Mouse (Mus musculus) forebrain, embryonic 12.5 days (tissue): Measurements from ENCODE around the gene Gm4491. TPM values are rescaled to one million over a fixed set of nuclear protein-coding genes. Genes with fewer than 3 reads are reported as not detected.

Source experiments
- ATAC-seq: fragments of 200-750 bp; cut with Nextera tagmentation; 2 replicates; pipeline ENCODE4 v1.8.0; 2017; ENCODE audit warnings: moderate TSS enrichment; ENCODE audit not compliant: low FRiP score
- H3K27ac ChIP-seq: fragments of 300-500 bp; sonication (generic); 2 replicates; pipeline ENCODE4 v1.5.1; 2016; ENCODE audit warnings: mild to moderate bottlenecking
- H3K27me3 ChIP-seq: fragments of 300-500 bp; sonication (generic); 2 replicates; pipeline ENCODE4 v1.6.1; 2016; ENCODE audit warnings: mild to moderate bottlenecking
- H3K36me3 ChIP-seq: fragments of 300-500 bp; sonication (generic); replicated peaks from 2 replicates; pipeline ENCODE4 v1.6.1; 2016; ENCODE audit warnings: mild to moderate bottlenecking
- H3K4me1 ChIP-seq: fragments of 300-500 bp; sonication (generic); 2 replicates; pipeline ENCODE4 v1.6.1; 2016
- H3K4me2 ChIP-seq: fragments of 300-500 bp; sonication (generic); 2 replicates; pipeline ENCODE4 v1.6.1; 2016; ENCODE audit warnings: mild to moderate bottlenecking, moderate library complexity
- H3K4me3 ChIP-seq: fragments of 300-500 bp; sonication (generic); replicated peaks from 2 replicates; pipeline ENCODE4 v1.5.1; 2016; ENCODE audit warnings: mild to moderate bottlenecking
- H3K9ac ChIP-seq: fragments of 300-500 bp; sonication (generic); 2 replicates; pipeline ENCODE4 v1.6.1; 2016; ENCODE audit warnings: mild to moderate bottlenecking
- H3K9me3 ChIP-seq: fragments of 300-500 bp; sonication (generic); 2 replicates; pipeline ENCODE4 v1.6.1; 2016
- WGBS: fragments of 180-500 bp; shearing (Covaris S2); methylation state at CpG from one replicate; pipeline ENCODE4 v1.1.7; 2016; 5-methylcytosine and 5-hydroxymethylcytosine counted together
- polyA plus RNA-seq: library from polyadenylated mRNA; unstranded; fragments of >200 nt; fragmentation: Nextera tagmentation; extraction: Ambion mirVana; gene quantifications from 2 replicates; pipeline ENCODE4 v1.2.1, GENCODE M21; 2016

Gm4491 gene
- polyA plus RNA-seq, 1 experiment from 2014 or later: not detected

GRCm38 (mm10) chr14:57105111-57105510 lies 10.6 kb downstream of the Gm4491 start:
- Histone ChIP-seq H3K27ac (no peak overlapping the region), H3K4me1 (peaks cover 17% of the 10 kb centered on the region), H3K4me3 (peak overlapping the region; percentile 60), H3K27me3 (peaks cover 72% of the 10 kb centered on the region), H3K9ac (no peak overlapping the region), H3K4me2 (peak overlapping the region; percentile 100), H3K9me3 (no peaks in the 10 kb centered on the region), H3K36me3 (no peaks in the 10 kb centered on the region)
- ATAC-seq: no peak
- WGBS: 14% methylated on average over 14 of the region's 14 CpGs

- Histone ChIP-seq H3K27me3 (peaks cover 72% of the 10 kb centered on the region), H3K36me3 (no peaks in the 10 kb centered on the region), H3K4me3 (peak within 1 kb of the TSS; percentile 60), H3K4me2 (peak within 1 kb of the TSS; percentile 100), H3K9me3 (no peaks in the 10 kb centered on the region), H3K27ac (no peak within 1 kb of the TSS), H3K4me1 (peaks cover 17% of the 10 kb centered on the region), H3K9ac (peak within 1 kb of the TSS; percentile 49)
- ATAC-seq: peak; percentile 55; the same call in 1 of the 2 replicates
- under 1% methylated on average over 99 of the region's 101 CpGs for WGBS
These were observed 11.3 kb downstream of the Gm4491 start, which contains the start of gene Gjb2 for GRCm38 (mm10) chr14:57104106-57105023. TSS of gene Gjb2 (minus strand) at chr14:57104702.

GRCm38 (mm10) chr14:57103711-57104105 lies 12.0 kb downstream of the Gm4491 start:
- H3K4me1 ChIP-seq: peaks cover 17% of the 10 kb centered on the region
- ATAC-seq: no peak
- no peaks in the 10 kb centered on the region for H3K9me3 ChIP-seq
- H3K27me3 ChIP-seq: peaks cover 72% of the 10 kb centered on the region
- peak overlapping the region; percentile 60 for H3K4me3 ChIP-seq
- H3K36me3 ChIP-seq: no peaks in the 10 kb centered on the region
- 1% methylated on average over 22 of the region's 22 CpGs for WGBS
- peak overlapping the region; percentile 49; the same call in 1 of the 2 replicates for H3K9ac ChIP-seq
- H3K4me2 ChIP-seq: peak overlapping the region; percentile 100
- no peak overlapping the region for H3K27ac ChIP-seq

- H3K9ac ChIP-seq: no peak overlapping the region
- WGBS: 47% methylated on average over 6 of the region's 6 CpGs
- no peak overlapping the region for H3K4me2 ChIP-seq
- peaks cover 69% of the 10 kb centered on the region for H3K27me3 ChIP-seq
- no peak overlapping the region for H3K27ac ChIP-seq
- H3K4me1 ChIP-seq: peaks cover 17% of the 10 kb centered on the region
- H3K4me3 ChIP-seq: no peak overlapping the region
- no peaks in the 10 kb centered on the region for H3K36me3 ChIP-seq
- no peak for ATAC-seq
- no peaks in the 10 kb centered on the region for H3K9me3 ChIP-seq
These were observed 12.6 kb downstream of the Gm4491 start for GRCm38 (mm10) chr14:57103121-57103520.

- Histone ChIP-seq H3K27me3 (peaks cover 54% of the 10 kb centered on the region), H3K9me3 (no peaks in the 10 kb centered on the region)
- WGBS: 91% methylated on average over 7 of the region's 7 CpGs
These were observed 14.1 kb downstream of the Gm4491 start for GRCm38 (mm10) chr14:57101623-57102022.

GRCm38 (mm10) chr14:57095855-57096254 lies 19.8 kb downstream of the Gm4491 start:
- H3K9ac ChIP-seq: no peak overlapping the region
- H3K4me1 ChIP-seq: no peaks in the 10 kb centered on the region
- H3K9me3 ChIP-seq: no peaks in the 10 kb centered on the region
- no peak for ATAC-seq
- no peaks in the 10 kb centered on the region for H3K36me3 ChIP-seq
- H3K27me3 ChIP-seq: peaks cover 3% of the 10 kb centered on the region; the same call in 1 of the 2 replicates
- no peak overlapping the region for H3K27ac ChIP-seq
- 72% methylated on average over 4 of the region's 4 CpGs for WGBS
- H3K4me2 ChIP-seq: no peak overlapping the region
- H3K4me3 ChIP-seq: no peak overlapping the region

More at GRCm38 (mm10) chr14:57101623-57102022, 14.1 kb downstream of the Gm4491 start:
- Histone ChIP-seq H3K4me2 (no peak overlapping the region), H3K4me3 (no peak overlapping the region), H3K27ac (no peak overlapping the region), H3K36me3 (no peaks in the 10 kb centered on the region), H3K9ac (no peak overlapping the region), H3K4me1 (peaks cover 17% of the 10 kb centered on the region)
- no peak for ATAC-seq

- Histone ChIP-seq H3K36me3 (no peaks in the 10 kb centered on the region), H3K4me3 (no peak overlapping the region), H3K9ac (no peak overlapping the region), H3K9me3 (no peaks in the 10 kb centered on the region), H3K4me1 (no peaks in the 10 kb centered on the region), H3K4me2 (no peak overlapping the region), H3K27me3 (no peaks in the 10 kb centered on the region), H3K27ac (no peak overlapping the region)
- WGBS: 6% methylated on average over 8 of the region's 8 CpGs
- ATAC-seq: no peak
These were observed 22.7 kb downstream of the Gm4491 start for GRCm38 (mm10) chr14:57093029-57093428.

- Histone ChIP-seq H3K4me1 (no peaks in the 10 kb centered on the region), H3K9me3 (no peaks in the 10 kb centered on the region), H3K4me3 (no peak overlapping the region), H3K27me3 (no peaks in the 10 kb centered on the region), H3K4me2 (no peak overlapping the region), H3K36me3 (no peaks in the 10 kb centered on the region), H3K27ac (no peak overlapping the region), H3K9ac (no peak overlapping the region)
- WGBS: 62% methylated on average over 2 of the region's 2 CpGs
- ATAC-seq: no peak
These were observed 25.7 kb downstream of the Gm4491 start for GRCm38 (mm10) chr14:57090001-57090400.

- no peaks in the 10 kb centered on the region for H3K4me1 ChIP-seq
- H3K9ac ChIP-seq: no peak overlapping the region
These were observed 26.6 kb downstream of the Gm4491 start for GRCm38 (mm10) chr14:57089107-57089506.

GRCm38 (mm10) chr14:57084180-57084668 lies 31.5 kb downstream of the Gm4491 start:
- no peaks in the 10 kb centered on the region for H3K36me3 ChIP-seq
- no peak for ATAC-seq
- no peaks in the 10 kb centered on the region for H3K4me1 ChIP-seq
- H3K4me3 ChIP-seq: no peak overlapping the region
- no peak overlapping the region for H3K27ac ChIP-seq
- 70% methylated on average over 11 of the region's 11 CpGs for WGBS
- no peak overlapping the region for H3K4me2 ChIP-seq
- H3K27me3 ChIP-seq: no peaks in the 10 kb centered on the region
- no peak overlapping the region for H3K9ac ChIP-seq
- H3K9me3 ChIP-seq: no peaks in the 10 kb centered on the region

More at GRCm38 (mm10) chr14:57089107-57089506, 26.6 kb downstream of the Gm4491 start:
- Histone ChIP-seq H3K4me2 (no peak overlapping the region), H3K9me3 (no peaks in the 10 kb centered on the region), H3K4me3 (no peak overlapping the region), H3K27me3 (no peaks in the 10 kb centered on the region), H3K27ac (no peak overlapping the region), H3K36me3 (no peaks in the 10 kb centered on the region)
- no peak for ATAC-seq
- 90% methylated on average over 7 of the region's 7 CpGs for WGBS

GRCm38 (mm10) chr14:57082863-57083262 lies 32.8 kb downstream of the Gm4491 start:
- Histone ChIP-seq H3K4me2 (no peak overlapping the region), H3K27ac (no peak overlapping the region), H3K4me1 (no peaks in the 10 kb centered on the region), H3K4me3 (no peak overlapping the region), H3K36me3 (no peaks in the 10 kb centered on the region), H3K27me3 (no peaks in the 10 kb centered on the region), H3K9ac (no peak overlapping the region), H3K9me3 (no peaks in the 10 kb centered on the region)
- no peak for ATAC-seq
- WGBS: 95% methylated on average over 1 of the region's 1 CpGs

- Histone ChIP-seq H3K4me3 (no peak overlapping the region), H3K4me2 (no peak overlapping the region), H3K9ac (no peak overlapping the region), H3K4me1 (no peaks in the 10 kb centered on the region), H3K9me3 (no peaks in the 10 kb centered on the region), H3K36me3 (no peaks in the 10 kb centered on the region), H3K27ac (no peak overlapping the region), H3K27me3 (no peaks in the 10 kb centered on the region)
- WGBS: 86% methylated on average over 6 of the region's 6 CpGs
- no peak for ATAC-seq
These were observed 40.1 kb downstream of the Gm4491 start for GRCm38 (mm10) chr14:57075537-57075936.
